Comparison of ENCODE assay signal across 10 mouse cellular contexts in genomic region chr1:194927887-194928286, GRCm38 (mm10). TPM values are rescaled to one million over a fixed set of nuclear protein-coding genes. Genes with fewer than 3 reads are reported as not detected.
DNase-seq lines count a peak whose midpoint lies in the region; ATAC-seq and TF ChIP-seq lines count a peak whose summit lies in the region.
"Had no signal": no experiment of that assay in that cellular context is flagged by ENCODE, and none has a peak within 500 bp of the region (broad histone marks: within the 10 kb centered on the region; RNA-seq: fewer than 3 reads in every experiment).

No protein-coding gene starts in this region.

- no peak for TF ChIP-seq CTCF in liver, postnatal 0 days (IDR thresholded peaks at IDR 0.05; ENCODE audit: low read depth)

- H3K4me2 ChIP-seq in embryonic facial prominence, embryonic 14.5 days (ENCODE audit: low read depth, low read length), result no peak overlapping the region
- no peak overlapping the region for H3K4me2 ChIP-seq in liver, postnatal 0 days (ENCODE audit: low read depth, low read length)
- H3K4me2 ChIP-seq in forebrain, embryonic 15.5 days (replicated peaks), result no peak overlapping the region
- H3K4me2 ChIP-seq: midbrain, embryonic 15.5 days had no signal

- 42% methylated on average over 3 of the region's 3 CpGs for WGBS in embryonic facial prominence, embryonic 14.5 days
- WGBS in liver, postnatal 0 days (ENCODE audit: insufficient replicate concordance), result 9% methylated on average over 3 of the region's 3 CpGs
- WGBS in forebrain, embryonic 15.5 days, result 74% methylated on average over 3 of the region's 3 CpGs

- H3K9ac ChIP-seq in embryonic facial prominence, embryonic 14.5 days (ENCODE audit: low read depth, low read length), result no peak overlapping the region
- no peak overlapping the region for H3K9ac ChIP-seq in liver, postnatal 0 days (replicated peaks)
- H3K9ac ChIP-seq in forebrain, embryonic 15.5 days (replicated peaks), result no peak overlapping the region
- H3K9ac ChIP-seq: midbrain, embryonic 15.5 days had no signal

- intact Hi-C loops in left cerebral cortex, postnatal 25 days (cut with DNase I), result no loop called here

- H3K4me3 ChIP-seq in embryonic facial prominence, embryonic 14.5 days (ENCODE audit: low read depth, low read length), result no peak overlapping the region
- no peak overlapping the region for H3K4me3 ChIP-seq in liver, postnatal 0 days (ENCODE audit: low read depth, low read length)
- no peak overlapping the region for H3K4me3 ChIP-seq in forebrain, embryonic 15.5 days
- H3K4me3 ChIP-seq: midbrain, embryonic 15.5 days had no signal

- TF ChIP-seq EP300 in liver, postnatal 0 days (IDR thresholded peaks at IDR 0.05; ENCODE audit: low read depth), result no peak

- no peak overlapping the region for H3K27ac ChIP-seq in embryonic facial prominence, embryonic 14.5 days (replicated peaks; ENCODE audit: low read depth, low read length)
- H3K27ac ChIP-seq in liver, postnatal 0 days (ENCODE audit: low read depth), result no peak overlapping the region
- H3K27ac ChIP-seq in forebrain, embryonic 15.5 days (replicated peaks), result no peak overlapping the region
- H3K27ac ChIP-seq: midbrain, embryonic 15.5 days had no signal

- no peaks in the 10 kb centered on the region for H3K36me3 ChIP-seq in embryonic facial prominence, embryonic 14.5 days (ENCODE audit: control insufficient read depth, insufficient read depth, low read length)
- no peaks in the 10 kb centered on the region for H3K36me3 ChIP-seq in liver, postnatal 0 days (replicated peaks; ENCODE audit: insufficient read depth, low read length)
- H3K36me3 ChIP-seq in forebrain, embryonic 15.5 days, result no peaks in the 10 kb centered on the region
- H3K36me3 ChIP-seq: midbrain, embryonic 15.5 days had no signal

- ATAC-seq in embryonic facial prominence, embryonic 14.5 days (ENCODE audit: low read depth), result peak; percentile 13; the same call in 1 of the 2 replicates
- ATAC-seq in liver, postnatal 0 days, result peak; percentile 57
- ATAC-seq in forebrain, embryonic 15.5 days (replicated peaks), result no peak
- ATAC-seq: midbrain, embryonic 15.5 days had no signal

- peak; percentile 29 for DNase-seq in adrenal gland, adult 2 months
- DNase-seq in adrenal gland, adult 8-10 months, result no peak
- DNase-seq in embryonic facial prominence, embryonic 14.5 days (ENCODE audit: low spot score), result peak; percentile 46
- DNase-seq in kidney, adult 18-20 months, result peak; percentile 18
- peak; percentile 20 for DNase-seq in liver, postnatal 0 days
- no peak for DNase-seq in left cerebral cortex, postnatal 25 days (ENCODE audit: low spot score in 2 of 2)
- no peak for DNase-seq in cerebellum, adult 11-12 months
- DNase-seq: spleen, adult 18-20 months had no signal

- no peaks in the 10 kb centered on the region for H3K27me3 ChIP-seq in embryonic facial prominence, embryonic 14.5 days (replicated peaks; ENCODE audit: control insufficient read depth, insufficient read depth, low read length)
- no peaks in the 10 kb centered on the region for H3K27me3 ChIP-seq in liver, postnatal 0 days (ENCODE audit: insufficient read depth, low read length)
- H3K27me3 ChIP-seq in forebrain, embryonic 15.5 days, result no peaks in the 10 kb centered on the region
- H3K27me3 ChIP-seq: midbrain, embryonic 15.5 days had no signal

- H3K4me1 ChIP-seq in embryonic facial prominence, embryonic 14.5 days (ENCODE audit: control insufficient read depth, insufficient read depth, low read length), result peaks cover 14% of the 10 kb centered on the region
- H3K4me1 ChIP-seq in liver, postnatal 0 days (ENCODE audit: insufficient read depth), result no peaks in the 10 kb centered on the region; the same call in 1 of the 2 replicates
- no peaks in the 10 kb centered on the region for H3K4me1 ChIP-seq in forebrain, embryonic 15.5 days
- H3K4me1 ChIP-seq: midbrain, embryonic 15.5 days had no signal

- no peaks in the 10 kb centered on the region for H3K9me3 ChIP-seq in embryonic facial prominence, embryonic 14.5 days (ENCODE audit: control insufficient read depth, low read length)
- H3K9me3 ChIP-seq in liver, postnatal 0 days (ENCODE audit: low read length), result no peaks in the 10 kb centered on the region
- no peaks in the 10 kb centered on the region for H3K9me3 ChIP-seq in forebrain, embryonic 15.5 days
- H3K9me3 ChIP-seq: midbrain, embryonic 15.5 days had no signal

RNA-seq across cellular contexts. Expression of gene Cd34, which starts 10.7 kb away (rescaled TPM):
- total RNA-seq in adrenal gland, adult 2 months (2021), result 10 to 100 TPM; 36.3 to 56.0 TPM
- 12.6 and 12.7 TPM in 2 replicates for polyA plus RNA-seq in adrenal gland, adult 2 months (2012; rRNA removed)
- 10 to 100 TPM; 33.4 to 60.6 (median 45.5) TPM for total RNA-seq in adrenal gland, adult 8-10 months (2022)
- 132 and 137 TPM in 2 replicates for polyA plus RNA-seq in embryonic facial prominence, embryonic 14.5 days (2014; fragmentation: Nextera tagmentation; extraction: Ambion mirVana)
- 6.4 and 6.5 TPM in 2 replicates for polyA plus RNA-seq in liver, postnatal 0 days (2015; fragmentation: Nextera tagmentation; extraction: Ambion mirVana)
- polyA plus RNA-seq in forebrain, embryonic 15.5 days (2015; fragmentation: Nextera tagmentation; extraction: Ambion mirVana), result 25.2 and 26.3 TPM in 2 replicates
- 10 to 100 TPM; 52.1 to 57.5 TPM for total RNA-seq in left cerebral cortex, postnatal 25 days (2021)

Comparison
In these comparisons a context has a peak if more than half of its experiments do, and no peak if none do; other contexts are left out.
1. DNase-seq: peak in adrenal gland, adult 2 months (single experiment), embryonic facial prominence, embryonic 14.5 days (single experiment), kidney, adult 18-20 months (single experiment) and liver, postnatal 0 days (single experiment); none in adrenal gland, adult 8-10 months (single experiment), left cerebral cortex, postnatal 25 days (0 of 2) and cerebellum, adult 11-12 months (single experiment).